Mouse (Mus musculus) thymus, adult 2 months (tissue): ENCODE results near the gene Srd5a1.

Experiments used
- CTCF ChIP-seq: fragments of 200-500 bp; IDR thresholded peaks from 2 replicates; pipeline ENCODE4 v1.5.1; 2012; ENCODE audit warnings: mild to moderate bottlenecking, control low read depth, low read length, moderate library complexity, borderline replicate concordance; ENCODE audit not compliant: control insufficient read depth, poor library complexity, insufficient read depth; ENCODE audit errors: extremely low read depth
- POLR2A ChIP-seq: fragments of 200-500 bp; IDR thresholded peaks from 2 replicates; pipeline ENCODE4 v1.6.1; 2012; ENCODE audit warnings: mild to moderate bottlenecking, low read length, control low read depth, moderate library complexity; ENCODE audit not compliant: control insufficient read depth, poor library complexity, insufficient read depth; ENCODE audit errors: extremely low read depth

- TF ChIP-seq POLR2A (no peak), CTCF (no peak)
Measured at GRCm38 (mm10) chr13:69541776-69542175, 69.5 kb downstream of the Srd5a1 start.
